Mouse (Mus musculus): ENCODE data around the gene Ctnnd1. TPM values are rescaled to one million over a fixed set of nuclear protein-coding genes. Genes with fewer than 3 reads are reported as not detected.

Gene Ctnnd1
- polyA plus RNA-seq, 1 experiment, result 24.3 TPM

- peaks cover 3% of the 10 kb centered on the region for H3K4me1 ChIP-seq (ENCODE audit: control insufficient read depth, insufficient read depth, low read length)
- H3K27me3 ChIP-seq (ENCODE audit: control insufficient read depth, insufficient read depth, low read length), result no peaks in the 10 kb centered on the region
- H3K36me3 ChIP-seq (ENCODE audit: control insufficient read depth, insufficient read depth, low read length), result peaks cover 3% of the 10 kb centered on the region
- TF ChIP-seq CTCF (IDR thresholded peaks at IDR 0.05; ENCODE audit: control insufficient read depth, insufficient read depth, insufficient replicate concordance, low read depth, low read length) (no peak), POLR2A (IDR thresholded peaks at IDR 0.05; ENCODE audit: control insufficient read depth, low read depth, low read length) (no peak)
- H3K27ac ChIP-seq (ENCODE audit: control insufficient read depth, insufficient read depth, low read depth, low read length), result peak overlapping the region; percentile 58; the same call in 1 of the 2 replicates
- no peak overlapping the region for H3K4me3 ChIP-seq (ENCODE audit: control insufficient read depth, low read depth, low read length)
Observed at GRCm38 (mm10) chr2:84623428-84624119, 27.0 kb downstream of the Ctnnd1 start.

GRCm38 (mm10) chr2:84622668-84623067 is 27.9 kb downstream of the Ctnnd1 start:
- peaks cover 3% of the 10 kb centered on the region for H3K36me3 ChIP-seq (ENCODE audit: control insufficient read depth, insufficient read depth, low read length)
- peak overlapping the region; percentile 67 for H3K27ac ChIP-seq (ENCODE audit: control insufficient read depth, insufficient read depth, low read depth, low read length)
- no peak for TF ChIP-seq POLR2A (IDR thresholded peaks at IDR 0.05; ENCODE audit: control insufficient read depth, low read depth, low read length)
- TF ChIP-seq CTCF (IDR thresholded peaks at IDR 0.05; ENCODE audit: control insufficient read depth, insufficient read depth, insufficient replicate concordance, low read depth, low read length), result no peak

GRCm38 (mm10) chr2:84619646-84620340 is 30.8 kb downstream of the Ctnnd1 start:
- Histone ChIP-seq H3K4me1 (ENCODE audit: control insufficient read depth, insufficient read depth, low read length) (peaks cover 3% of the 10 kb centered on the region), H3K4me3 (ENCODE audit: control insufficient read depth, low read depth, low read length) (no peak overlapping the region), H3K36me3 (ENCODE audit: control insufficient read depth, insufficient read depth, low read length) (peaks cover 5% of the 10 kb centered on the region), H3K27me3 (ENCODE audit: control insufficient read depth, insufficient read depth, low read length) (no peaks in the 10 kb centered on the region), H3K27ac (ENCODE audit: control insufficient read depth, insufficient read depth, low read depth, low read length) (no peak overlapping the region)
- no peak for TF ChIP-seq POLR2A (IDR thresholded peaks at IDR 0.05; ENCODE audit: control insufficient read depth, low read depth, low read length)
- TF ChIP-seq CTCF (IDR thresholded peaks at IDR 0.05; ENCODE audit: control insufficient read depth, insufficient read depth, insufficient replicate concordance, low read depth, low read length), result no peak

More at GRCm38 (mm10) chr2:84622668-84623067, 27.9 kb downstream of the Ctnnd1 start:
- H3K4me1 ChIP-seq (ENCODE audit: control insufficient read depth, insufficient read depth, low read length), result peaks cover 3% of the 10 kb centered on the region
- no peaks in the 10 kb centered on the region for H3K27me3 ChIP-seq (ENCODE audit: control insufficient read depth, insufficient read depth, low read length)
- no peak overlapping the region for H3K4me3 ChIP-seq (ENCODE audit: control insufficient read depth, low read depth, low read length)

- Histone ChIP-seq H3K36me3 (ENCODE audit: control insufficient read depth, insufficient read depth, low read length) (peaks cover 7% of the 10 kb centered on the region), H3K4me3 (ENCODE audit: control insufficient read depth, low read depth, low read length) (no peak overlapping the region), H3K27ac (ENCODE audit: control insufficient read depth, insufficient read depth, low read depth, low read length) (peak overlapping the region; percentile 53), H3K27me3 (ENCODE audit: control insufficient read depth, insufficient read depth, low read length) (no peaks in the 10 kb centered on the region), H3K4me1 (ENCODE audit: control insufficient read depth, insufficient read depth, low read length) (no peaks in the 10 kb centered on the region)
- TF ChIP-seq POLR2A (IDR thresholded peaks at IDR 0.05; ENCODE audit: control insufficient read depth, low read depth, low read length) (no peak), CTCF (IDR thresholded peaks at IDR 0.05; ENCODE audit: control insufficient read depth, insufficient read depth, insufficient replicate concordance, low read depth, low read length) (no peak)
Observed at GRCm38 (mm10) chr2:84618914-84619313, 31.7 kb downstream of the Ctnnd1 start.

GRCm38 (mm10) chr2:84617637-84618515 is 32.7 kb downstream of the Ctnnd1 start:
- H3K36me3 ChIP-seq (ENCODE audit: control insufficient read depth, insufficient read depth, low read length), result peaks cover 7% of the 10 kb centered on the region
- no peak for TF ChIP-seq POLR2A (IDR thresholded peaks at IDR 0.05; ENCODE audit: control insufficient read depth, low read depth, low read length)
- no peak for TF ChIP-seq CTCF (IDR thresholded peaks at IDR 0.05; ENCODE audit: control insufficient read depth, insufficient read depth, insufficient replicate concordance, low read depth, low read length)
- H3K4me3 ChIP-seq (ENCODE audit: control insufficient read depth, low read depth, low read length), result no peak overlapping the region
- H3K4me1 ChIP-seq (ENCODE audit: control insufficient read depth, insufficient read depth, low read length), result no peaks in the 10 kb centered on the region
- no peaks in the 10 kb centered on the region for H3K27me3 ChIP-seq (ENCODE audit: control insufficient read depth, insufficient read depth, low read length)
- no peak overlapping the region for H3K27ac ChIP-seq (ENCODE audit: control insufficient read depth, insufficient read depth, low read depth, low read length)

- Histone ChIP-seq H3K27ac (ENCODE audit: control insufficient read depth, insufficient read depth, low read depth, low read length) (no peak overlapping the region), H3K4me1 (ENCODE audit: control insufficient read depth, insufficient read depth, low read length) (no peaks in the 10 kb centered on the region), H3K27me3 (ENCODE audit: control insufficient read depth, insufficient read depth, low read length) (no peaks in the 10 kb centered on the region), H3K36me3 (ENCODE audit: control insufficient read depth, insufficient read depth, low read length) (peaks cover 7% of the 10 kb centered on the region), H3K4me3 (ENCODE audit: control insufficient read depth, low read depth, low read length) (no peak overlapping the region)
- TF ChIP-seq POLR2A (IDR thresholded peaks at IDR 0.05; ENCODE audit: control insufficient read depth, low read depth, low read length) (no peak), CTCF (IDR thresholded peaks at IDR 0.05; ENCODE audit: control insufficient read depth, insufficient read depth, insufficient replicate concordance, low read depth, low read length) (no peak)
Observed at GRCm38 (mm10) chr2:84612764-84613163, 37.8 kb downstream of the Ctnnd1 start.

GRCm38 (mm10) chr2:84607842-84608241 is 42.7 kb downstream of the Ctnnd1 start:
- H3K4me1 ChIP-seq (ENCODE audit: control insufficient read depth, insufficient read depth, low read length), result no peaks in the 10 kb centered on the region
- TF ChIP-seq CTCF (IDR thresholded peaks at IDR 0.05; ENCODE audit: control insufficient read depth, insufficient read depth, insufficient replicate concordance, low read depth, low read length) (no peak), POLR2A (IDR thresholded peaks at IDR 0.05; ENCODE audit: control insufficient read depth, low read depth, low read length) (no peak)
- H3K27me3 ChIP-seq (ENCODE audit: control insufficient read depth, insufficient read depth, low read length), result no peaks in the 10 kb centered on the region
- H3K4me3 ChIP-seq (ENCODE audit: control insufficient read depth, low read depth, low read length), result no peak overlapping the region
- H3K36me3 ChIP-seq (ENCODE audit: control insufficient read depth, insufficient read depth, low read length), result peaks cover 3% of the 10 kb centered on the region
- H3K27ac ChIP-seq (ENCODE audit: control insufficient read depth, insufficient read depth, low read depth, low read length), result no peak overlapping the region

Data from testis, adult 2 months (tissue).